Mouse (Mus musculus): ENCODE measurements at regions not wholly inside any gene's neighbourhood (a gene's known extent, or its start where the extent isn't known, plus 50 kb on each side); places are given as distances from the start of the nearest gene placed in this dataset.

GRCm38 (mm10) chr17:89802148-89802547, 108.1 kb downstream of the Gm10184 start:
- ATAC-seq: no peak
- H3K9ac ChIP-seq: no peak overlapping the region
- no peaks in the 10 kb centered on the region for H3K9me3 ChIP-seq (ENCODE audit: low read length)
- TF ChIP-seq CTCF (IDR thresholded peaks at IDR 0.05; ENCODE audit: low read depth): no peak
- no peaks in the 10 kb centered on the region for H3K36me3 ChIP-seq (ENCODE audit: insufficient read depth)
- no peak overlapping the region for H3K4me3 ChIP-seq (ENCODE audit: low read depth, low read length)
- no peak overlapping the region for H3K27ac ChIP-seq (ENCODE audit: low read depth, low read length)
- DNase-seq: no peak
- WGBS: 85% methylated on average over 1 of the region's 1 CpGs
- H3K4me1 ChIP-seq (ENCODE audit: insufficient read depth): no peaks in the 10 kb centered on the region
- H3K4me2 ChIP-seq (ENCODE audit: low read depth): no peak overlapping the region
- H3K27me3 ChIP-seq (ENCODE audit: insufficient read depth, low read length): no peaks in the 10 kb centered on the region

GRCm38 (mm10) chr17:89777570-89777969, 132.7 kb downstream of the Gm10184 start:
- Histone ChIP-seq H3K9ac (no peak overlapping the region), H3K27me3 (ENCODE audit: insufficient read depth, low read length) (no peaks in the 10 kb centered on the region), H3K4me3 (ENCODE audit: low read depth, low read length) (no peak overlapping the region), H3K9me3 (ENCODE audit: low read length) (no peaks in the 10 kb centered on the region), H3K36me3 (ENCODE audit: insufficient read depth) (no peaks in the 10 kb centered on the region), H3K4me1 (ENCODE audit: insufficient read depth) (no peaks in the 10 kb centered on the region), H3K27ac (ENCODE audit: low read depth, low read length) (no peak overlapping the region), H3K4me2 (ENCODE audit: low read depth) (no peak overlapping the region)
- 89% methylated on average over 3 of the region's 3 CpGs for WGBS
- ATAC-seq: no peak
- DNase-seq: no peak
- no peak for TF ChIP-seq CTCF (IDR thresholded peaks at IDR 0.05; ENCODE audit: low read depth)

DNA sequence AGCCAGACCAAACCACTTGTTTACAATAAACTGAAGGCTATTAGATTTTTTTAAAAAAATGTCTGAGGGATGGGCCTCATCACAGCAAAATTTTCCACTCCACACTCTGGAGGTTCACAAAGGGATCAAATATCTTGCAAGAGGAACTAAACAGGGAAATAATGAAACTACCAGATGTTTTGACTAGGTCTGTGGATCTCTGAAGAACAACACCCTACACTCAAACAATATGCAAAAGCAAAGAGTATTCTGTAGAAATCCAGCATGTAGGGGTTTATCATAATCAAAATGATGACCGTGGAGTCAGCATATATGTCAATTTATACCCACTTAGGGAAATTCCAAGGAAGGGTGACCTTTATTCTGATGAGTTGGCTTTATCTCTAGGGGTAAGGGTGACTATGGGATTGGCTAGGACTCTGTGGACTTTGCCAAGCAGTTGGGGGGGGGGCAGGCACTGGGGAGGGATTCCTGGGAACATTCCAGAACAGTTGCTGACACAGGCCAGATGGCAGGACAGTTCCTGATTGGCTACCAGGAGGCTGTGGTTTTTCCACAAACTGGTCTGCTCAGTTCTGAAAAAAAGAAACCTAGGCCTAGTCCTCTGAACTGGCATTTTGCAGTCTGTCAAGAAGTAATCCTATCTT, 143.9 kb downstream of the Gm10184 start:
- no peaks in the 10 kb centered on the region for H3K27me3 ChIP-seq (ENCODE audit: insufficient read depth, low read length)
- H3K4me3 ChIP-seq (ENCODE audit: low read depth, low read length): no peak overlapping the region
- DNase-seq: no peak
- ATAC-seq: no peak
- no peak overlapping the region for H3K9ac ChIP-seq
- 84% methylated on average over 1 of the region's 1 CpGs for WGBS
- no peaks in the 10 kb centered on the region for H3K9me3 ChIP-seq (ENCODE audit: low read length)
- TF ChIP-seq CTCF (IDR thresholded peaks at IDR 0.05; ENCODE audit: low read depth): no peak
- H3K36me3 ChIP-seq (ENCODE audit: insufficient read depth): no peaks in the 10 kb centered on the region
- no peak overlapping the region for H3K4me2 ChIP-seq (ENCODE audit: low read depth)
- no peak overlapping the region for H3K27ac ChIP-seq (ENCODE audit: low read depth, low read length)
- no peaks in the 10 kb centered on the region for H3K4me1 ChIP-seq (ENCODE audit: insufficient read depth)

DNA sequence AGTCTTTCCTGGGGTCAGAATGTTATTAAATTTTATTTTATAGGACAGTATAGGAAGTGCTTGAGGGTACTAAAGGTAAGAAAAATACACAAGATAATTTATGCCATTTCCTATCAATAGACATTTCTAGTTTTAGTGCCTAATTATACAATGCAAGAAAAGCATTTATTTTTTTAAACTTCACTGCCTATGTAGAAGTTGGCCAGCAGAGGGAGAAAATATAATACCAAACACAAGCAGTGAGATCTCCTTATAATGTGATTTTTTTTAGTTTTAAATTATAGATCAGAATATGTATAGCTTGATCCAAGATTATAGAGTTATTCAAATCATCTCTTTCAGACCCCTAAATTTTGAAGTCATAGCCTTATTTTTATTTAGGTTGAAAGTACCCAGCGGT, 172.8 kb downstream of the Gm10184 start:
- Histone ChIP-seq H3K36me3 (ENCODE audit: insufficient read depth) (no peaks in the 10 kb centered on the region), H3K4me1 (ENCODE audit: insufficient read depth) (no peaks in the 10 kb centered on the region), H3K4me2 (ENCODE audit: low read depth) (no peak overlapping the region), H3K9ac (no peak overlapping the region), H3K9me3 (ENCODE audit: low read length) (no peaks in the 10 kb centered on the region), H3K4me3 (ENCODE audit: low read depth, low read length) (no peak overlapping the region), H3K27ac (ENCODE audit: low read depth, low read length) (no peak overlapping the region), H3K27me3 (ENCODE audit: insufficient read depth, low read length) (no peaks in the 10 kb centered on the region)
- peak; percentile 20 for DNase-seq
- no peak for ATAC-seq
- WGBS: 84% methylated on average over 1 of the region's 1 CpGs
- TF ChIP-seq CTCF (IDR thresholded peaks at IDR 0.05; ENCODE audit: low read depth): peak; percentile 55

GRCm38 (mm10) chr17:89725534-89725933, 184.7 kb downstream of the Gm10184 start:
- no peaks in the 10 kb centered on the region for H3K36me3 ChIP-seq (ENCODE audit: insufficient read depth)
- peak; percentile 33; the same call in 1 of the 2 replicates for TF ChIP-seq CTCF (IDR thresholded peaks at IDR 0.05; ENCODE audit: low read depth)
- H3K4me2 ChIP-seq (ENCODE audit: low read depth): no peak overlapping the region
- no peak for DNase-seq
- ATAC-seq: no peak
- H3K27me3 ChIP-seq (ENCODE audit: insufficient read depth, low read length): no peaks in the 10 kb centered on the region
- WGBS: 70% methylated on average over 3 of the region's 3 CpGs
- 0 out of 2 replicates have a peak, but pooled peaks cover 3% of the 10 kb centered on the region for H3K9me3 ChIP-seq (ENCODE audit: low read length)
- no peak overlapping the region for H3K9ac ChIP-seq
- H3K4me3 ChIP-seq (ENCODE audit: low read depth, low read length): no peak overlapping the region
- no peaks in the 10 kb centered on the region for H3K4me1 ChIP-seq (ENCODE audit: insufficient read depth)
- H3K27ac ChIP-seq (ENCODE audit: low read depth, low read length): no peak overlapping the region

DNA sequence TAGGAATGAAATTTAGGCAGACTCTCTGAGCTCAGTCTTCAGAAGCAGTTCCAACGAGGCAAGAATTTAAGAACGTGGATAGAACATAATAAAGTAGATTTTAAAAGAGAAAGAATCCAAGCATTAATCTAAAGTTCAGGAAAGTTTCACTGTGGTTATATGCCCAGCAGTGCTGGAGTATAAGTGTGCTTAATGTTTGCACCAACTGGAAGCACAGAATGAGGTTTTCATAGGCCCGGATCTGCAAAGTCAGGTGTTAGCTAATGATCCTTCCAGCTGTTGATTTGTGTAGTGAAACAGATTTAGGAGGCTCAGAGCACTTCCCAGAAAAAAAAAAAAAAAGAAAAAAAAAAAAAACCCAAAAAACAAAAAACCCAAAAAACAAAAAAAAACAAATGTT, 228.5 kb downstream of the Gm10184 start:
- no peak overlapping the region for H3K27ac ChIP-seq (ENCODE audit: low read depth, low read length)
- no peak overlapping the region for H3K4me2 ChIP-seq (ENCODE audit: low read depth)
- no peaks in the 10 kb centered on the region for H3K27me3 ChIP-seq (ENCODE audit: insufficient read depth, low read length)
- ATAC-seq (no peak), DNase-seq (no peak)
- H3K9me3 ChIP-seq (ENCODE audit: low read length): no peaks in the 10 kb centered on the region
- H3K4me3 ChIP-seq (ENCODE audit: low read depth, low read length): no peak overlapping the region
- H3K9ac ChIP-seq: no peak overlapping the region
- TF ChIP-seq CTCF (IDR thresholded peaks at IDR 0.05; ENCODE audit: low read depth): no peak
- WGBS: 65% methylated on average over 3 of the region's 3 CpGs
- no peaks in the 10 kb centered on the region for H3K4me1 ChIP-seq (ENCODE audit: insufficient read depth)
- no peaks in the 10 kb centered on the region for H3K36me3 ChIP-seq (ENCODE audit: insufficient read depth)

- Histone ChIP-seq H3K27ac (ENCODE audit: low read depth, low read length) (no peak overlapping the region), H3K4me3 (ENCODE audit: low read depth, low read length) (no peak overlapping the region), H3K9ac (no peak overlapping the region), H3K9me3 (ENCODE audit: low read length) (no peaks in the 10 kb centered on the region), H3K4me2 (ENCODE audit: low read depth) (no peak overlapping the region), H3K27me3 (ENCODE audit: insufficient read depth, low read length) (no peaks in the 10 kb centered on the region), H3K36me3 (ENCODE audit: insufficient read depth) (no peaks in the 10 kb centered on the region), H3K4me1 (ENCODE audit: insufficient read depth) (no peaks in the 10 kb centered on the region)
- no peak for ATAC-seq
- TF ChIP-seq CTCF (IDR thresholded peaks at IDR 0.05; ENCODE audit: low read depth): no peak
- WGBS: 27% methylated on average over 4 of the region's 4 CpGs
- no peak for DNase-seq
These were observed 251.9 kb downstream of the Gm10184 start for GRCm38 (mm10) chr17:89658326-89658725.
